Mouse (Mus musculus) lung, adult 2 months (tissue): Measurements from ENCODE around the gene Xlr5a.

Experiments
- CTCF ChIP-seq: fragments of 200-500 bp; IDR thresholded peaks from 2 replicates; pipeline ENCODE4 v1.5.1; 2011; ENCODE audit warnings: mild to moderate bottlenecking, low read length, control low read depth; ENCODE audit not compliant: insufficient read depth
- POLR2A ChIP-seq: fragments of 200-500 bp; IDR thresholded peaks from 2 replicates; pipeline ENCODE4 v1.6.1; 2011; ENCODE audit warnings: low read depth, mild to moderate bottlenecking, control low read depth, low read length, borderline replicate concordance; ENCODE audit errors: extremely low read depth

GRCm38 (mm10) chrX:73312522-73312921 lies 19.7 kb upstream of the Xlr5a start:
- TF ChIP-seq POLR2A (no peak), CTCF (no peak)
